Mouse (Mus musculus) heart, adult 9 months (tissue): ENCODE measurements at regions not wholly inside any gene's neighbourhood (a gene's known extent, or its start where the extent isn't known, plus 50 kb on each side); places are given as distances from the start of the nearest gene placed in this dataset.
A peak's percentile ranks its signal among the peaks of the same experiment; 100 is the strongest.
"Not testable (repeated sequence)": the region's sequence is repeated elsewhere in the genome, so short reads cannot be mapped to it uniquely, and the experiment has no call there.

ENCODE experiments used
- DNase-seq, 2 experiments: peaks; one replicate each; pipeline ENCODE4 v3.0.0; 2022; ENCODE audit warnings: low spot score in 2 of 2

DNA sequence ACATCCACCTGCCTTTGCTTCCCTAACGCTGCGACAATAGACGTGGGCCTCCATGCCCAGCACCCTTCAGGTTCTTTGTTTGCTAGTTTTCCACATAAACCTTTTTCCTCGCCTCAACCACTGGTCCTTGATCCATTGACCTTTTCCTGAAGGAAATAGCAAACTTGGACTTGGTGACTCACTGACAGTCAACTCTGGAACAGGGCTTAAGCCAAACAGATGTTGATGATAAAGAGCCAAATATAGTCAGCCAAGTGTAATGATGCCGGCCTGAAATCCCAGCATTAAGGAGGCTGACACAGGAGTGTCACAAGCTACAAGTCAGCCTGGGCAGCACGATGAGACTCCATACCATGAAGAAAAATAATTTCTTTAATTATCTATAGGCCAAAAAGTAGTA lies 62.9 kb upstream of the Thoc2 start:
- peak; percentile 2 to 7 for DNase-seq

DNA sequence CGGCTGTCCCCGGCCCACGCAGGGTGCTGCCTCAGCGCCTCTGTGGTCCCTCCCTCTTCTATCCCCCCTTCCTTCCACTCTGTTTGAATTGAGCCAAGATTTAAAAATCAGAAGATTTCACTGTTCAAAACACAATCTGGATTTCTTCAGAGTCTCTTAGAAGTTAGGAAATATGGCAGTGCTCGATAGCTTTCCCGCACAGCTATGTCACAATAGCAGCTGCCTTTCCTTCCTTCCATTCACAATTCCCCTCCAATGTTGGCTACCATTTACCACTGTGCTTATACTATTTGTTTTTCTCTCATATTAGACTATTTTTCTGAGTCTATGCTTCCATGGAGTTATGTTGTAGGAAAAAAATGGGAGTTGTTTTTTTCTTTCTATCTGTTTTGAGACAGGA lies 63.7 kb upstream of the Xiap start:
- no peak for DNase-seq

DNA sequence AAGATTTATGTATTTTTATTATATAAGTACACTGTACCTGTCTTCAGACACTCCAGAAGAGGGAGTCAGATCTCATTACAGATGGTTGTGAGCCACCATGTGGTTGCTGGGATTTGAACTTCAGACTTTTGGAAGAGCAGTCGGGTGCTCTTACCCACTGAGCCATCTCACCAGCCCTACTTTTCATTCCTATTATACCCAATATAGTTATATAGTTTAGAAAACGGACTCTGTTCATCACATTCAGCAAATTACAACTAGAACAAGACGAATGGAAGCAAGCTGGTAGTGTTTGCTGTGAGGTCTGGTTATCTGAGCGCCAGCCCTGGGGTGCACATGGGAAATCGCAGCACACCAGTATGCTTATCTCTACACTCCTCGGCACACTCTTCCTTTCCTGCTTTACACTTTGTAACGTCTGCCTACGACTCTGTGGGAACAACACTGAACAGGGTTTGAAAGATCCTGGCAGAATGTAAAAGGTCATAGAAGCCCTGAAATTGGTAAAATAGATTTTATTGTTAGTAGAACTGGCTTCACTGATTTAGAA lies 58.8 kb upstream of the Xiap start:
- not testable (repeated sequence) for DNase-seq

DNA sequence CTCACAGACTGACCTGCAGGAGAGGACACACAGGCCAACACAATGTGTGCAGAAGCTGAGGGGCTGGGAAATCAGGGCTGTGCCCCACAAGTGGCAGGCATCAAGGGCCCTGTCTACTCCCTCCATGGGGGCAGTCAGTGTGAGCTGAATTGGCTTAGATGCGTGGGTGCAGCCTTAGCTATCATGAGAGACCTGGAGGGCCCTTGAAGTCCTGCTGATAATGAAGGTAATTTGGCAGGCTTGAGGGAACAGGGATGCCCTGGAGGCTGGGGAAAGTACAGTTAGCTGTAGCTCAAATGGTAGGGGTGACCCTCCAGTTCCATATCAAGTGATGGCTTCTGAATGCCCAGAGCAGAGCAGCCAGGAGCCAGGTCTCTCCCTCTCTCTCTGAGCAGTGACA lies 53.9 kb upstream of the Xiap start:
- DNase-seq: peak in 1 of 2 experiments; percentile 3

DNA sequence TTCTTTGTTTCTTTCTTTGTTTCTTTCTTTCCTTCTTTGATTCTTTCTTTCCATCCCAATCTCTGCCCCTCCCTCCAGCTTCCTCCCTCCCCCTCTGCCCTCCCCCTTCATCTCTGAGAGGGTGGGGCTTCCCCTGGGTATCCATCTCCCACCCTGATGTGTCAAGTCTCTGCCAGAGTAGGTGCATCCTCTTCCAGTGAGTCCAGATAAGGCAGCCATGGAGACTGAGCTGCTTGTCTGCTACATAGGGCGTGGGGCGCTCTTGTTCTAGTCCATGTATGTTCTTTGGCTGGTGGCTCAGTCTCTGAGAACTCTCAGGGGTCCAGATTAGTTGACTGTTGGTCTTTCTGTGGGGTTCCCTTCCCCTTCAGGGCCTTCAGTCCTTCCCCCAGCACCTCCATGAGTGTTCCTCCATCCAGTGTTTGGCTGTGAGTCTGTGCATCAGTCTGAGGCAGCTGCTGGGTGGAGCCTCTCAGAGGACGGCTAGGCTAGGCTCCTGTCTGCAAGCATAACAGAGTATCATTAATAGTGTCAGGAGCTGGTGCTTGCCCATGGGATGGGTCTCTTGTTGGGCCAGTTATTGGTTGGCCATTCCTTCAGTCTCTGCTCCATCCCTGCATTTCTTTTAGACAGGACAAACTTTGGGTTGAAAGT lies 52.8 kb upstream of the Xiap start:
- not testable (repeated sequence) for DNase-seq
